Mouse (Mus musculus) 3T3-L1 (cell line): Measurements from ENCODE around the gene Axdnd1.
"Not testable (repeated sequence)": the region's sequence is repeated elsewhere in the genome, so short reads cannot be mapped to it uniquely, and the experiment has no call there.

ENCODE experiments used
- DNase-seq: peaks from one replicate; pipeline ENCODE4 v3.0.0-alpha.2; 2015; ENCODE audit warnings: low read depth, low spot score

Axdnd1 gene

DNA sequence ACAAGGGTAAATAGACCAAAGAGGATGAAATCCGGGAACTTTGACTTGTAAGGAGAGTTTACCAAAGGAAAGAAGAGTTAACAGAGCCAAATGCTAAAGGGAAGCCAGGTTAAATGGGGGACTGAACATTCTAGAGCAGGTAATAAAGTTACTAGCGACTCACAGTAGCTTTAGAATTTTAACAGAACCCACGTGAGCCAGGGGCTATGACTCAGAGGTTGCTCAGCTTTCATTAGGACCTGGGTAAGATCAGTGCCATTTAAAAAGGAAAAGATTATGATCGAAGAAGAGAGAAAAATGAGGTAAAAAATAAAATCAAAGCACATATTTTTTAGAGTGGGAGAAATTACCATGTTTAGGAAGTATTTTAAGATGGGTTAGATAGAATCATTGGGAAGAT, 80.1 kb downstream of the Axdnd1 start:
- peak; percentile 87 for DNase-seq

DNA sequence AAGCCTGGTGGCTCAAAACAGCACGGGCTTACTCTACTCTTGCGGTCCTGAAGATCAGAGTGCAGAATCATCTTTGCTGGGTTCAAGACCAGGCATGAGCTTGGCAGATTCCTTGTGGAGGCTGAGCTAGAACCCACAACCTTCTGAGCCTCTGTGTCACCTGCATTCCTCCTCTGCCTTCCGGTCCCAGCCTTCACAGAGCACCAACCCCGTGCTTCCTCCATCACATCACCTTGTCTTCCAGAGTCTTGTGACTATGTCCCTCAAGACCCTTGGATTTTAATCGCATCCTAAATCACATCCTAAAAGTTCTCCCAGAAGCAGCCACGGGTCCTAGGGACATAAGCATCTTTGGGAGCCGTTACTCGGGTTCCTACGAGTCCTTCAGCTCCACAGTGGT, 97.8 kb downstream of the Axdnd1 start:
- no peak for DNase-seq

DNA sequence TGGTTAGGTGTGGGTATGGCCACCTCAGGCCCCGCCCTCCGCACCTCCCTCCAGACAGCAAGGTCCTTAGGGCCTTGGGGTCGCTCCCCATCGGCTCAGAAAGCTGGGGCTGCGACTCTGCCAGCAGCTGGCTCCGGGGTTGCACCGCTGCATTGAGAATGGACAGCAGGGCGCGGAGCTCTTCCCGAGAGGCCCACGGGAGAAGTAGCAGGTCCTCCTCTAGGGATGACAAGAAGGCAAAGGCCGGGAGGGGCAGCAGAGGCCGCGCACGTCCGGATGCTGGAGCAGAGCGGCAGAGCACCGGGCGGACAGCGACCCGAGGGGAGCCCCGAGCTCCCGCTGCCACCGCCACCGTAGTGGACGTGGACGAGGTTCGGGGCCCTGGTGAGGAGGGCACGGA, 110.3 kb downstream of the Axdnd1 start, which contains the start of gene Nphs2:
Nphs2 (plus strand) TSS at position 98 of the 400 bp plus-strand sequence.
- no peak for DNase-seq

DNA sequence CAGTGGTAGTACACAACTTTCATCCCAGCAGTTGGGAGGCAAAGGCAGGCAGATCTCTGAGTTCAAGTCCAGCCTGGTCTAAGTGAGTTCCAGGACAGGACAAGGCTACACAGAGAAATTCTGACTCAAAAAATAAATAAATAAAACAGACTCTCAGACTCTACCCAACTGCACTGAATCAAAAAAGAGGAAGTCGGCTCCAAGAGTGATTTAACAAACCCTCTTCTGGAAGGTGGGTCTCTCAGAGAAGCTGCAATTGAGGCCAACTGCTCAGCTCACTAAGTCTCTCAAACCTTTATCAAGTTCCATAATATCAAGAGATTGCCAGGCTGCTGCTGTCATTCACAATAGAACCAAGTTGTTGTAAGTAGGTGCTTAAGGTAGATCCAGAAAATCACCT, 112.4 kb downstream of the Axdnd1 start:
- DNase-seq: no peak

DNA sequence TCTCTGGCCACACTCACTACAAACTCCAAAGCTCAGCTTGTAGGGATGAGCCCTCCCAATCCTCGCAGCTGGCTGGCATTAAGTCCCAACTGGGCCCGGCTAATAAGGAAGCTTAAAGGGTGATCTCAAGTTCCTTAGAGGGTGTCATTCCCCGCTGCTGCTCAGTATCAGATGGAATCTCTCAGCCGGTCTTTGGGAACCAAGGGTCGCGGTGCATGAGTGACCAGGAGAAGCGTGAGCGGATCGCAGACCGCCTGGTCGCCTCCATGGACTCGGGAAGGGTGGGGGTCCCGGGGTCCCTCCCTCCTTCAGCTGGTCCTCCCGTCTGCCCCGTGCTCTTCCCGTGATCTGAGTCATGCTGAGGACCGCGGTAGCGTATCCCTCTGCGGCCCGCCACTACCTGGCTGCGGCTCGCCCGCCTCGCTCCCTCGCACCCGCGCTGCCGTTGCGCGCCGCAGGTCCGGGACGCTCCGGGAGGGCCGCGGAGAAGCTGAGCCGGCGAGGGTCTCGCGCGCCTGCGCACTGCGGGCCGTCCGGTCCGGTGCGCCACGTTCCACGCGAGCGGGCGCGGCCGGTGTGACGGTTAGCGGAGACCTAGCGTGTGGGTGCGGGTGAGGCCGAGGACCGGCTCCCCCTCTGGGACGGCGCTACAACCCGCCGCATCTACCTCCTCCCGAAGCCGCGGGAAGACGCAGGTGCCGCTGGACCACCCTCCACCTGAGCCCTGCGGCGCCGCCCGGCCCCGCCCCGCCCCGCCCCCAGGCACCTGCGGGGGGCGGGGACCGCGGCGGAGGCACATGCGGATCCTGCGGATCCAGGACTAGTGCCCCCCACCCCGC, 117.8 kb downstream of the Axdnd1 start, which contains the start of gene Tdrd5:
Tdrd5 (minus strand) TSS at position 754 of the 839 bp plus-strand sequence.
- no peak for DNase-seq

DNA sequence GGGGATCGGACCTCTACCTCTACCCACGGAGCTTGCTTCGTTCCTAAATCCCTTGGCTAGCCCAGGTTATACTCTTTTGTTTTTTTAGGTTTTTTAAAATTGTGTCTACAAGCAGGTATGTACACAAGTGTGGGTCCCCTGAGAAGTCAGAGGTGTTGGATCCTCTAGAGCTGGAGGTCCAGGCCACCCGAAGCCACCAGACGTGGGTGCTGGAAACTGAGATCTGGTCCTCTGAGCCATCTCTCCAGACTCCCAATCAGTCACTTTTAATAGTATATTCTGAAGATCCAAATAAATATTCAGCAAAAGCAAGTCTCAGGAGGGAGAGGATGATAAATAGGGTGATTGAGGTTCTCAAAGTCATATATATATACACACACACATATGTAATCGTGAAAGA, 130.9 kb downstream of the Axdnd1 start:
- no peak for DNase-seq

DNA sequence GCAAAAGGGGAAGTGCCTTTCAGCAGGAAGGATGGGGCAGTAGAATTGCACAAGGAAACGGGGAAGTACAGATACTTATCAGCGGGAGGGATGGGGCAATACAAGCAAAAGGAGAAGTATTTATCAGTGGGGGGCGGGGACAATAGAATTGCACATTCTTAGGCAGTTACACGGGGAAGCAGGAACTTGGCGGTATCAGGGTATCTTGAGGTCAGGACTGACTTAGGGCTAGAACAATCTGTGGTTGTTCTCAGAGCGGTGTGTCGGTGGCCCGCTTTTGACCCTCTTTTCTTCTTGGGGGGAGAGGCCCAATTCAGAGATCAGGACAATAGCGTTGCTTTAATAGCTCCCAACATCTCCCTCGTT, 131.8 kb downstream of the Axdnd1 start:
- not testable (repeated sequence) for DNase-seq

DNA sequence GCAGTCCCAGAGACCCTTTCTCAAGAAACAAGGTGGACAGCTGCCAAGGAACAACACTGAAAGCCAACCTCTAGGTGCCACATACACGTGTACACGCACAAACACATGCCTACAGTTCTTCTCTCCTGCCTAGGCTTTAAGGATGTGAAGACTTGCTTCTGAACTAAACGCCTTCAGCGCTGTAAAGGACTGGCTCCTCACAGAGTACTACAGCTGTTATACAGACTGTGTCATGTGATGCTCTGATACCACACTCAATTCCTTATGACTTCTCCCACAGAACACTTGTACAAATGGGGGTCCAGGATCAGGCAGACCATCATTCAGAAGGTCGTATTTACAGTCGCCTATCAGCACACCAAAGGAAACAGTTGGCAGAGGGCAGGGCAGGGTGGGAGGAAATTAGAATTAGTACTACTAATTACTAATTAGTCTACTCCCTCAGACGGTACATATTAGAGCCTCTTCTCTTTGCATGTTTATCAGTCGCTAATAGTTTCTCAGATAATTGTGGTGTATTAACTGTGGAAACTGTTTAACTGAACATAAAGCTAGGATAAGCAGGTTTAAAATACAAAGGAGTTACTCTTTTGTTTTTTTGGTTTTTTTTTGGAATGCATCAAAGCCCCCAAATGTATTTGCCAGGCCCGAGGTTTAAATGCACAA, 132.3 kb downstream of the Axdnd1 start:
- no peak for DNase-seq

DNA sequence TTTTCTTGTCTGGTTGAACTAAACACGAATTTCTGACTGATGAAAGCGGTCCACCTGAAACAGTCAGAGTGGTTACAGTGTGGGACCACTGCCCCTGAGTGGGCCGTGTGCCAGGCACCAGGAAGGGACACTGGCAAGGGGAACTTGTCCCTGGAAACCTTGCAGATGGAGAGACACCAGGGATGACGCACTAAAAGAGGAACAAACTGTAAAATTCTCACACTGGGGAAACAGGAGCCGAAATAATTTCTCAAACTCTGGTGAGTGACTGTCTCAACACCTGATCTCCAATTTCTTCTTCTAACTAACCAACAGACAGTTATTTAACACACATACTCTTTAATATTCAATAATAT, 135.4 kb downstream of the Axdnd1 start:
- DNase-seq: no peak

DNA sequence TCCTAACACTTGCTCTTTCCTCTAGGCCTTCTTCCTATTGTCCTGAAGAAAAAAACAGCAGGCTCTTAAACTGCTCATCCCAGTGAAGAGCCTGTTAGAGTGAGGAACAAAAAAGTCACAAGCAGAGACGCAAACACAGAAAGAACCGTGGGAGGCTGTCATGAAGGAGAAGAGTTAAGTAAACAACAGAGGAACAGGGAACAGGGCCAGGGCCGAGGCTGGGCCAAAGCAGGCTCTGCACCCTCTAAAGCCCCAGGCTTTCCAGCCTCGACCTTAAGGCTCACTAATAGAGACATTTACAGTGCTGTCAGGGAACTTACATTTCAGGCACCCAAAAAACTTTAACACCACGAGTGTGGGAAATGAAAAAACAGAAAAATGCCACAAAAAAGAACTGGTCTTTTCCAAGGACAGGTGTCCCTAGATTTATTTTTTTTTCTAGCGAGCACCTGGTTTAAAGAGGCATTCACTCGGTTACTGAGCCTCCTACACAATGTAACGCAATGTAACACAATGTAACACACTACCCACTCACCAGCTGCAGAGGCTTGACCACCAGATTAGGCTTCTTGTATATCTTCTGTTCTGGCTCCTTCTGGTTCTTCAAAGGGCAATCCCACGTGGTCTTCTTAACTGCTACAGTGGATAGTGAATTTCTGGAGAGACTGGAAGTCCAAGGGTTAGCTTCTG, 136.0 kb downstream of the Axdnd1 start:
- no peak for DNase-seq

DNA sequence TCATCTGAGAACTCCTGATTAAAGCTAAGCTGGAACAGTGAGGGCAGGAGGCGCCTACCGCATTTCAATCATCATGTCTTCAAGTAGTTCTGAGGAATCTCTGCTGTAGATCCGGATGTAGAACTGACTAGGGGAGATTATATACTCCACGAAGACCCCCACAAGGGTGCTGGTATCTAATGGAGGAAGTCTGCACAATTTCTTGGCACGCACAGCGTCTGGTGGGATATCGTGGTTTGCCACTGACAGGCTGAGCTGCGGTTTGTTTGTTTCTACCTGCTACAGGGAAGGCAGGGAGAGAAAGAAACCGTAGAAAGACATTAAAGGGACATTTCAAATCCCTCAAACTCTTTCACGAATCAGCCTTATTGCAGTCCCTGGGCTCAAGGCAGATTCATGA, 136.8 kb downstream of the Axdnd1 start:
- DNase-seq: no peak

DNA sequence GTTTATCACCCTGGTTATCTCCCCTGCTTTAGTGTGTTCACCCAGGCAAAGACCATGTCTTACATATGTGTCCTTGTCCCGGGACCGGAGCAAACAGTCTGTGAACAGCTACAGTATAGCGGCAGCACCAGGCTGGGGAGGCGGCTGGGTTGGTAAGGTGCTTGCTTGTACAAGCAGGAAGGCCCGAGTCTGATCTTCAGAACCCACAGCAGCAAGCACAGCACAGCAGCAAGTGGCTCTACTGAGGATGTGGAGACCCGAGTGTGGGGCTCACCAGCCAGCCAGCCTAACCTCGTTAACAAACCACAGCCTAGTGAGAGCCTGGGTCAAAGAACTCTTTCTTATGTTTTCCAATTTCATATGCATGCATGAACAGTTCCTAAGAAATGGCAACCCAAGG, 140.8 kb downstream of the Axdnd1 start:
- DNase-seq: no peak

DNA sequence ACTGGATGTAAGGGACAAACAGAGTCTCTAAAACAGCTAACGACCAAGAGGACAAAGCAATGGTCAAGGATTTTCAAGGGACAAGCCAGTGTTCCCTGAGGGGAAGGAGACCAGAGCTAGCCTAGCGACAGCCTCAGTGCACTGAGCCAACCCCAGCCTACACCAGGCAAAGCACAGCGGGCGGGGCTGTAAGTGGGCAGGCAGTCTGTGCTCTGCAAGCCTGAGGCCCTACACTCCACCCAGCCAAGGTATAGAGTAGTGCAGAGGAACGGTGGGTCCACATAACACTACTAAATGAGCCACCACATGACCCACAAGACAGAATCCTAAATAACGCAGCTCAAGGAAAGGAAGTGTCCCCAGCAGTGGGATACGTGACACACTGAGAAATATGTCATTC, 147.3 kb downstream of the Axdnd1 start:
- no peak for DNase-seq
